Mouse (Mus musculus) cerebellum, adult 2 months (tissue): ENCODE data around the gene Tent5c. TPM values are rescaled to one million over a fixed set of nuclear protein-coding genes. Genes with fewer than 3 reads are reported as not detected.
A peak's percentile ranks its signal among the peaks of the same experiment; 100 is the strongest.

Source experiments
- DNase-seq, 2 experiments: peaks; one replicate each; pipeline ENCODE4 v3.0.0; 2021
- H3K27ac ChIP-seq: fragments of 200-500 bp; 2 replicates; pipeline ENCODE4 v1.5.1; 2012; ENCODE audit warnings: low read length, control low read depth, inconsistent platforms; ENCODE audit not compliant: insufficient read depth
- H3K27me3 ChIP-seq: fragments of 200-500 bp; 2 replicates; pipeline ENCODE4 v1.6.1; 2012; ENCODE audit warnings: inconsistent platforms, mild to moderate bottlenecking, low read length, moderate library complexity; ENCODE audit not compliant: control insufficient read depth, insufficient read depth
- H3K4me1 ChIP-seq: fragments of 200-500 bp; 2 replicates; pipeline ENCODE4 v1.6.1; 2011; ENCODE audit warnings: low read length; ENCODE audit not compliant: control insufficient read depth, insufficient read depth
- H3K4me3 ChIP-seq: fragments of 200-500 bp; replicated peaks from 2 replicates; pipeline ENCODE3; 2011; ENCODE audit warnings: mild to moderate bottlenecking, low read depth, low read length, control low read depth; ENCODE audit not compliant: insufficient read depth
- CTCF ChIP-seq: fragments of 200-500 bp; IDR thresholded peaks from 2 replicates; pipeline ENCODE4 v1.5.1; 2011; ENCODE audit warnings: low read depth, mild to moderate bottlenecking, control low read depth, low read length, moderate library complexity, borderline replicate concordance; ENCODE audit not compliant: insufficient read depth
- POLR2A ChIP-seq: fragments of 200-500 bp; IDR thresholded peaks from 2 replicates; pipeline ENCODE4 v1.6.1; 2011; ENCODE audit warnings: low read length, control low read depth, borderline replicate concordance; ENCODE audit not compliant: insufficient read depth
- WGBS: fragments of 180-500 bp; shearing (Covaris S2); methylation state at CpG from one replicate; pipeline ENCODE4 v1.1.7; 2018; 5-methylcytosine and 5-hydroxymethylcytosine counted together
- polyA plus RNA-seq: library from polyadenylated mRNA; depleted of rRNA; stranded (reverse); fragments of >200 nt; gene quantifications from 2 replicates; pipeline ENCODE4 v1.2.3, GENCODE M21; 2012

Gene Tent5c
- polyA plus RNA-seq, 1 experiment, result 0.88 TPM

DNA sequence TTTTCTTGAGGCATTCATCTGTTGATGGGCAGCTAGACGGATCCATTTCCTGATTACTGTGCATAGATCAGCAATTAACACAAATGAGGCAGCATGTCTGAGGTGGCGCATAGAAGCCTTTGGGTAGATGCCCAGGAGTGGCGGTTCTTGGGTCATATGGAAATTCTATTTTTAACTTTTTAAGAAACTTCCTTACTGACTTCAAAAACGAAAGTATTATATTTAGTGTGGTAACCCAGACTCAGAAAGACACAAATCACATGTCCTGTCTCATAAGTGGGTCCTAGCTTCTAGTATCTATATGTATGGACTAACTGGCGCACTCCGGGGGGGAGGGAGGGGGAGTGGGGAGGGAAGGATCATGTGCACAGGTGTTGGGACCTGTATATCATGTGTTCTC is 46.6 kb downstream of the Tent5c start:
- H3K27me3 ChIP-seq, result no peaks in the 10 kb centered on the region
- TF ChIP-seq POLR2A (no peak), CTCF (no peak)

DNA sequence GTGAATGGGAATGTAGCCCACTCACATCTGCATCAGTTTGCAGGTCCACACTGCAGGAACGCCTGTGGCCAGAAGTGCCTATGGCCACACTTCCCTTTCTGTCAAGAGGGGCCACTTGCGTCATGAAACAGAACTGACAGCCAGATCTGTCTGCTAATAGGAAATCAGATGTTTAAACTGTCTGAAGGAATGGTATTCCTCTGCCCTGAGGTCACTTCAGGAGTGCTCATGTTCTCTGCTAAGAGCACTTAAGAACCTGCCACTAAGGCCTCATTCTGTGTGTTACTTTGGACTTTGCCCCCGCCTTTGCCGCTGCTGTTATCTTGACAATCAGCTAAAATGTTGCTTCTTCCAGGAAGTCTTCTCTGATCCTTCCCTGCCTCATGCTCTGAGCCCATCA is 48.4 kb downstream of the Tent5c start:
- H3K4me3 ChIP-seq, result no peak overlapping the region
- no peaks in the 10 kb centered on the region for H3K27me3 ChIP-seq
- no peak overlapping the region for H3K27ac ChIP-seq
- no peak for DNase-seq
- 90% methylated on average over 4 of the region's 4 CpGs for WGBS
- TF ChIP-seq POLR2A, result no peak
- H3K4me1 ChIP-seq, result peaks cover 2% of the 10 kb centered on the region; the same call in 1 of the 2 replicates

More for the DNA sequence above, 46.6 kb downstream of the Tent5c start:
- Histone ChIP-seq H3K4me3 (no peak overlapping the region), H3K4me1 (peaks cover 2% of the 10 kb centered on the region; the same call in 1 of the 2 replicates), H3K27ac (no peak overlapping the region)
- whole genome bisulfite sequencing, result 81% methylated on average over 6 of the region's 6 CpGs
- no peak for DNase-seq

DNA sequence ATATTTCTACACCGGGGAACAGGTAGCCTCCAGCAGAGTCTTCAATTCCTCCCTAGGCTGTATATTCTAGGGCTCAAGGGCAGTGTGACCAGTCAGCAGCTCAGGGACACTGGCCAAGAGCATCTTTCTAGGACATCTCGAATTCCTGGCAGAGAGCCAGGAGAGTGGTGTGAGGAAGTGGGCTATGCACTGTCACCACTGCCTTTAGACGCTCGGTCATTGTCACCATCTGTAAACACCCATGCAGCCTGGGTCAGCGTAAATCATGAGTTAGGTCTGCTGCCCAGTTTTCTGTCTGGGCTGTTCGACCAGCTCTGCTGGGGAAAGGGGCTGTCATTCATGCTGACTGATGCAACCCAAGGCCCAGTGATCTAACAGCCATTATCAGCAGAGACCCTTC is 49.1 kb downstream of the Tent5c start:
- peak in 1 of 2 experiments; percentile 11 for DNase-seq
- Histone ChIP-seq H3K27me3 (no peaks in the 10 kb centered on the region), H3K27ac (no peak overlapping the region), H3K4me3 (no peak overlapping the region), H3K4me1 (peaks cover 2% of the 10 kb centered on the region; the same call in 1 of the 2 replicates)
- TF ChIP-seq POLR2A, result no peak
- TF ChIP-seq CTCF, result no peak
- 9% methylated on average over 6 of the region's 6 CpGs for WGBS

DNA sequence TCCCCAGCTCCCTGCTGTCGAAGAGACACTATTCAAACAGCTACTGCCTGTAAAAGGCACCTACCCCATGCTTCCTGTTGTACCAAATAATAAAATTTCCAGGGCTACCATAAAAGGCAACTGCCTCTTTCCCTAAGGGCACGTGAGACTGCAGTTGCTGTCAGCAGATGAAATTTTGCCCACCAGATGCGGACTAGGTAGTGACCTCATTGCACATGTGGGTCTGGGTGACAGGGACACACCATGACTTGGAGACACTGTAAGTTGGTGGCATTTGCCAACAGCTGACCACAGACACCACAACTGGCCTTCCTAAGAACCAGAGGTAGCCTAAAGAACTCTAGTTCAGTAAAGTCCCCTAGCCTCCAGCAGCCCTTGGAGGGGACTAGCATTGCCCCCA is 50.0 kb downstream of the Tent5c start:
- TF ChIP-seq CTCF (no peak), POLR2A (no peak)
- DNase-seq, result no peak
- Histone ChIP-seq H3K27ac (no peak overlapping the region), H3K4me3 (no peak overlapping the region), H3K4me1 (peaks cover 2% of the 10 kb centered on the region; the same call in 1 of the 2 replicates), H3K27me3 (no peaks in the 10 kb centered on the region)
- WGBS, result 81% methylated on average over 3 of the region's 3 CpGs

DNA sequence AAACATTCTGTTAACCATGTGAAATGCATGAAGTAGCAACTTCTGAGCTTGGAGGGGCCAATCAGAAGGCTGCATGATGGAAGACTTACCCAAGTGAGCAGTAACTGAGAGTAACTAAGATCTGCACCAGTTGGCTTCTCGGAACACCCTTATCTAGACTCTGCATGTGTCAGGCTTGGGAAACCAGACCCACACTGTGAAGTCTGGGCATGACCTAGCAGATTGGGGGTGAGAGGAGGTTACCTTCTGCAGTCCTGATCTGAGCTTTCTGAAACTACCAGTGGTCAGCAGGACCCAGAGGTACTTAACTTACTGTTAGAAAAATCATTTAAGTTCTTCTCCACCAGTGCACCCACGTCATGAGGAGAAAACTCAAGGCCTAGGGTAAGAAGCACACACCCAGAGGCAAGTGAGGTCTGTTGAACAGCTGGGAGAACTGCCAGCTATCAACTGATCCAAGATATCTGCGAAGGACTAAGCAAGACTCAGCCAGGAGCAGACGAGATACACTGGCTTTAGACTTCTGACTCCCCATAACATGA is 50.6 kb downstream of the Tent5c start:
- Histone ChIP-seq H3K27ac (no peak overlapping the region), H3K27me3 (no peaks in the 10 kb centered on the region), H3K4me3 (no peak overlapping the region), H3K4me1 (peaks cover 2% of the 10 kb centered on the region; the same call in 1 of the 2 replicates)
- WGBS, result 61% methylated on average over 4 of the region's 4 CpGs
- no peak for TF ChIP-seq CTCF
- TF ChIP-seq POLR2A, result no peak
- no peak for DNase-seq

DNA sequence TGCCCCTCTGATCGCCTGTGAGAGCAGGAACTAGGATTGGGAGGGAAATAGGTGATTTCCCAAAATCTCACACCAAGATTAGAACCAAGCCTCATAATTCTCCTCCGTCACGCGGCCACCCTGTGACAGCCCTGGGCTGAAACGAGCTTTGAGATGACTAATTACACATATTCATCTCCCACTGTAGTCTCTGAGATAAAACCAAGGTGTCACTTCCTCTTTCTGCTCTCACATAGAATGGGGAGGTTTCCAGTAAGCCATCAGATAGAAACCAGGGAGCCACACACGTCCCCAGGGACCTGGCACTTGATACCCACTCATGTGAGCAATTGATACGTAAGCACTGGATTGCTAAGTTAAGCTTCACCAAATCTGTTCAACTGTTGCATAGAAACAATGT is 52.4 kb downstream of the Tent5c start:
- TF ChIP-seq POLR2A, result no peak
- TF ChIP-seq CTCF, result no peak
- 81% methylated on average over 7 of the region's 7 CpGs for WGBS
- DNase-seq, result no peak
- no peak overlapping the region for H3K27ac ChIP-seq
- H3K4me1 ChIP-seq, result peaks cover 2% of the 10 kb centered on the region; the same call in 1 of the 2 replicates
- H3K27me3 ChIP-seq, result no peaks in the 10 kb centered on the region
- no peak overlapping the region for H3K4me3 ChIP-seq

DNA sequence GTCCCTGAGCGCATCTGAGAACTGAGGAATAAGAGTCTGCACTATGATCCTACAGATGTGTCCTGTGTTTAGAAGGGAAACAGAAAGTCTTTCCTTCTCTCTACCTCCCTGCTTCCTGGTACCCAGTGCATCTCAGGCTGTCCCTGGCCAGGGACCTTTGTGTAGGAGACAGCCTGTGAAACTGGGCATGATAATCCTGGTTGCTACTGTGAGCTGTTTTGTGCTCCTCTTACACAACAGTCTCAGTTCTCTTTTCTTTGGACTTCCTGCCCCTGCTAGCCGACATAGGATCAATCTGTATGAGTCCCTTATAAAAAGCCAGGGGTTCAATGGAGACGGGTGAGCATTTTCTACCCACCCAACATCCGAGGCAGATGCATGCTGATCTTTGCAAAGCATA is 57.4 kb downstream of the Tent5c start:
- no peaks in the 10 kb centered on the region for H3K27me3 ChIP-seq
- H3K4me3 ChIP-seq, result no peak overlapping the region
- no peak for TF ChIP-seq POLR2A
- no peak for TF ChIP-seq CTCF
- H3K4me1 ChIP-seq, result no peaks in the 10 kb centered on the region
- no peak for DNase-seq
- no peak overlapping the region for H3K27ac ChIP-seq
- WGBS, result 88% methylated on average over 4 of the region's 4 CpGs

DNA sequence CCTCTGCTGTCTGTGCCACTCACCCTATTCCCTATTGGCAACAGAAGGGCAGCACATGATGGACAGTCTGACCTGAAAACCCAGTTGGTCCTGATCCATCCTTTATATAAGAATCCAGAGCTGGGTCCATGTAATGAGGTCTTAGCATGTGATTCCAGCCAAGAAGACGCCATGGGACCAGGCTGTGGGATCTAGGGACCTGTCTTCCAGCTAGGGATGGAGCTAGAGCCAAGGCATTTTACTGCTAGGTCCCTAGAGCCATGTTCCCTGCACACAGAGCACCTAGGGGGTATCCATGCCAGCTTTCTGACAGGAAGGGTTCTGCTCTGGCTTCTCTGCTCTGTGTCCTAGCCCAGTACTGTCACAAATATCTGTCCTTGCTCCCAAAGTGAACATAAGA is 58.4 kb downstream of the Tent5c start:
- TF ChIP-seq CTCF (no peak), POLR2A (no peak)
- H3K27ac ChIP-seq, result no peak overlapping the region

DNA sequence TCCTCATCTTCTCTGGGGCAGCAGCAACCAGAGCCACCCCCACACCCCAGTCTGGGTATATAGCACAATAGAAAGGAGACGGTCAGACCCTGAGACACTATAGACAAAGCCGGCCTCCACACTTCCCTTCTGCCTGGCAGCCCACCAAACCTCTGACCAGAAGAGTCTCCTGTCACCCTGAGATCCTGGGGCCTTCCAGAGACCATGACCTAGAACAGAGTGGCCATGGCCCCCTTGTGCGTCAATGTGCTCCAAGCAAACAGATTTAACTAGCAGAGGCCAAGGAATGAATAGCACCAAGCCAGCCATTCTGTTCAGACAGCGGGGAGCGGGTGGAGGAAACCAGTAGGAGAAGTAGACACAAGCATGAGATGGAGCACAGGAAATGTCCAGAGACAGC is 59.0 kb downstream of the Tent5c start:
- no peak overlapping the region for H3K27ac ChIP-seq

More for the DNA sequence above, 58.4 kb downstream of the Tent5c start:
- Histone ChIP-seq H3K4me3 (no peak overlapping the region), H3K4me1 (no peaks in the 10 kb centered on the region), H3K27me3 (no peaks in the 10 kb centered on the region)
- 39% methylated on average over 1 of the region's 1 CpGs for WGBS
- no peak for DNase-seq

More for the DNA sequence above, 59.0 kb downstream of the Tent5c start:
- no peak for DNase-seq
- Histone ChIP-seq H3K4me1 (no peaks in the 10 kb centered on the region), H3K27me3 (no peaks in the 10 kb centered on the region), H3K4me3 (no peak overlapping the region)
- TF ChIP-seq POLR2A (no peak), CTCF (no peak)
- 80% methylated on average over 5 of the region's 5 CpGs for WGBS
